Mouse (Mus musculus): ENCODE results near the gene Gm42420. TPM values are rescaled to one million over a fixed set of nuclear protein-coding genes. Genes with fewer than 3 reads are reported as not detected.

Gm42420 gene
- total and polyA plus RNA-seq, 3 experiments = 0.66 to 2.6 (median 2.1) TPM

DNA sequence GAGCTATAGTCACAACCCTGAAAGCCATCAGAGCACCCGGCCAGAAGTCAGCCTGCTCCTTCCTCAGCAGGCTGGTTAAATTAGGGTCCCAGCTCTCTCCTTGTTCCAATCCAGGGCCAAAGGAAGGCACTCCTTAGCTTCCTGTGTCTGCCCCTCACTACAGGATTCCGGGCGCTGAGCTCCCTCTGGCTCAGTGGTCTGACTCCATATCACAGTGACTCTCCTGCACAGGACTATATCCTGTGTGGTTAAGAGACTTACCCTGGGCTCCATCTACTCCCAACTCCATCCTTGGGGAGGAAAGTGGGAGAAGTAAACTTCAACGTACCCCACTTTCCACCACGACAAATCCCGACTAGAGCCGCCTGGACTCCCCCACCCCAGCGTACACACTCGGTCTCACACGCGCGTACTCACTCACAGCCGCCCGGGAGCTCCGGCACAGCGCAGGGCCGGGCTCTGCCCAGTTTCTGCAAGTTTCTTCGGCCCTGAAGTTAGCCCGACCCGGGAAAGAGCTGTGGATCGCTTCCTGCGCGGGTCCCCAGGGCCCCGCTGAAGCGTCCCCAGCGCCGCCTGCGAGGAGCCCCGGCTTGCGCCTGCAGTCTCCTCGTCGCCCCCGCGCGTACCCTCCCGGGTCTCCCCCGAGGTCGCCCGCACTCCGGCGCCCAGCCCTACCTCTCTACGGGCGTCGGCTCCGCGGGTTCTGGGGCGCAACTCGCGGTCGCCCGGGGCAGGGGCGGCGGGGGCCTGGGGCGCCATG lies 28.5 kb upstream of the Gm42420 start:
- Histone ChIP-seq H3K4me2 (ENCODE audit: insufficient read depth, low read depth, poor library complexity, severe bottlenecking) (peak overlapping the region; percentile 45; the same call in 1 of the 2 replicates), H3K27ac (ENCODE audit: insufficient read depth, low read depth) (no peak overlapping the region), H3K9me3 (replicated peaks; ENCODE audit: low read length) (peaks cover 2% of the 10 kb centered on the region), H3K4me1 (ENCODE audit: control insufficient read depth in 1 of 2, insufficient read depth in 2 of 2) (peaks cover 0 to 24% of the 10 kb centered on the region in 2 experiments; a peak in 3 of 4 replicates), H3K4me3 (replicated peaks in 1 of 3; ENCODE audit: low read depth in 2 of 3, low read length in 2 of 3, poor library complexity in 1 of 3) (peak overlapping the region; percentile 42 to 69 (median 45)), H3K79me2 (replicated peaks; ENCODE audit: control insufficient read depth, extremely low read depth, insufficient read depth, poor library complexity, severe bottlenecking) (no peaks in the 10 kb centered on the region), H3K27me3 (replicated peaks) (peaks cover 17% of the 10 kb centered on the region), H3K9ac (ENCODE audit: insufficient read depth, low read depth) (peak overlapping the region; percentile 64), H3K36me3 (replicated peaks in 1 of 2; ENCODE audit: control insufficient read depth in 1 of 2, insufficient read depth in 1 of 2, low read length in 1 of 2) (no peaks in the 10 kb centered on the region)
- dilution Hi-C loops (cut with MboI; ENCODE audit: extremely low pct_ligation_motif_present, extremely low pct_unique_long_range_greater_than_20kb, low sequenced_read_pairs) (loop anchor here (25.0 kb wide), 1 partner anchor 95 kb away; no protein-coding TSS in a partner anchor), in situ Hi-C loops (cut with MboI; ENCODE audit: low pct_ligation_motif_present, low pct_unique_long_range_greater_than_20kb, low sequenced_read_pairs) (no loop called here)
- TF ChIP-seq BHLHE40 (IDR thresholded peaks at IDR 0.05; ENCODE audit: low read depth, low read length) (no peak), RAD21 (IDR thresholded peaks at IDR 0.05; ENCODE audit: low read depth, low read length) (no peak), TCF12 (IDR thresholded peaks at IDR 0.05; ENCODE audit: low read depth, low read length) (no peak), TBP (conservative IDR thresholded peaks at IDR 0.05; ENCODE audit: low read depth, low read length) (no peak), MAFK (IDR thresholded peaks at IDR 0.05; ENCODE audit: insufficient replicate concordance, low read length) (no peak), UBTF (IDR thresholded peaks at IDR 0.05; ENCODE audit: low read depth, low read length) (0 out of 2 replicates have a peak, but pooled peaks have one; percentile 57), SIN3A (IDR thresholded peaks at IDR 0.05; ENCODE audit: low read length) (0 out of 2 replicates have a peak, but pooled peaks have one; percentile 18), MYC (IDR thresholded peaks at IDR 0.05; ENCODE audit: low read depth, low read length) (no peak), ELF1 (IDR thresholded peaks at IDR 0.05; ENCODE audit: low read depth, low read length) (no peak), CTCF (conservative IDR thresholded peaks at IDR 0.05 in 1 of 2, IDR thresholded peaks at IDR 0.05 in 1 of 2; ENCODE audit: low read depth in 2 of 2, low read length in 2 of 2) (no peak), NRF1 (IDR thresholded peaks at IDR 0.05; ENCODE audit: low read depth, low read length) (no peak), POLR2AphosphoS2 (IDR thresholded peaks at IDR 0.05; ENCODE audit: low read depth, low read length) (no peak)
- DNase-seq (ENCODE audit: extremely low read depth) = no peak

GRCm38 (mm10) chr6:39557723-39558261 lies 27.8 kb upstream of the Gm42420 start, which contains the start of gene Dennd2a:
Gene Dennd2a, minus strand, starts transcription at chr6:39557867.
- in situ Hi-C loops (cut with MboI; ENCODE audit: low pct_ligation_motif_present, low pct_unique_long_range_greater_than_20kb, low sequenced_read_pairs) = no loop called here
- Histone ChIP-seq H3K36me3 (replicated peaks in 1 of 2; ENCODE audit: control insufficient read depth in 1 of 2, insufficient read depth in 1 of 2, low read length in 1 of 2) (no peaks in the 10 kb centered on the region), H3K27ac (ENCODE audit: insufficient read depth, low read depth) (no peak within 1 kb of the TSS), H3K27me3 (replicated peaks) (peaks cover 17% of the 10 kb centered on the region), H3K4me1 (ENCODE audit: control insufficient read depth in 1 of 2, insufficient read depth in 2 of 2) (peaks cover 0 to 25% of the 10 kb centered on the region in 2 experiments; a peak in 3 of 4 replicates), H3K4me3 (replicated peaks in 1 of 3; ENCODE audit: low read depth in 2 of 3, low read length in 2 of 3, poor library complexity in 1 of 3) (peak within 1 kb of the TSS; percentile 42 to 69 (median 45)), H3K9me3 (replicated peaks; ENCODE audit: low read length) (peaks cover 2% of the 10 kb centered on the region), H3K9ac (ENCODE audit: insufficient read depth, low read depth) (peak within 1 kb of the TSS; percentile 64), H3K79me2 (replicated peaks; ENCODE audit: control insufficient read depth, extremely low read depth, insufficient read depth, poor library complexity, severe bottlenecking) (no peaks in the 10 kb centered on the region), H3K4me2 (ENCODE audit: insufficient read depth, low read depth, poor library complexity, severe bottlenecking) (peak within 1 kb of the TSS; percentile 45)
- no peak for DNase-seq (ENCODE audit: extremely low read depth)
- dilution Hi-C loops (cut with MboI; ENCODE audit: extremely low pct_ligation_motif_present, extremely low pct_unique_long_range_greater_than_20kb, low sequenced_read_pairs) = loop anchor here (25.0 kb wide), 1 partner anchor 95 kb away; no protein-coding TSS in a partner anchor
- TF ChIP-seq MXI1 (IDR thresholded peaks at IDR 0.05; ENCODE audit: low read depth, low read length) (peak; percentile 72), RCOR1 (conservative IDR thresholded peaks at IDR 0.05; ENCODE audit: low read depth, low read length) (no peak), ZNF384 (IDR thresholded peaks at IDR 0.05; ENCODE audit: low read depth, low read length) (no peak), RAD21 (IDR thresholded peaks at IDR 0.05; ENCODE audit: low read depth, low read length) (no peak), JUN (IDR thresholded peaks at IDR 0.05; ENCODE audit: insufficient read depth, low read depth, low read length) (no peak), NRF1 (IDR thresholded peaks at IDR 0.05; ENCODE audit: low read depth, low read length) (0 out of 2 replicates have a peak, but pooled peaks have one; percentile 18), BHLHE40 (IDR thresholded peaks at IDR 0.05; ENCODE audit: low read depth, low read length) (no peak), JUND (conservative IDR thresholded peaks at IDR 0.05; ENCODE audit: low read depth, low read length) (no peak), USF1 (IDR thresholded peaks at IDR 0.05; ENCODE audit: low read depth, low read length) (no peak), NELFE (IDR thresholded peaks at IDR 0.05; ENCODE audit: low read depth, low read length) (no peak), POLR2A (IDR thresholded peaks at IDR 0.05; ENCODE audit: low read depth, low read length) (peak; percentile 23; the same call in 1 of the 2 replicates), MYC (IDR thresholded peaks at IDR 0.05; ENCODE audit: low read depth, low read length) (no peak), IRF4 (IDR thresholded peaks at IDR 0.05; ENCODE audit: low read depth, low read length) (no peak), ETS1 (conservative IDR thresholded peaks at IDR 0.05; ENCODE audit: low read depth, low read length) (no peak), CHD1 (IDR thresholded peaks at IDR 0.05; ENCODE audit: low read depth, low read length) (no peak), TBP (conservative IDR thresholded peaks at IDR 0.05; ENCODE audit: low read depth, low read length) (no peak), MAFK (IDR thresholded peaks at IDR 0.05; ENCODE audit: insufficient replicate concordance, low read length) (no peak), PAX5 (IDR thresholded peaks at IDR 0.05; ENCODE audit: low read length) (no peak), ZC3H11A (IDR thresholded peaks at IDR 0.05; ENCODE audit: low read depth, low read length) (no peak), USF2 (conservative IDR thresholded peaks at IDR 0.05; ENCODE audit: low read depth, low read length) (no peak), CHD2 (IDR thresholded peaks at IDR 0.05; ENCODE audit: low read length) (no peak), GABPA (IDR thresholded peaks at IDR 0.05; ENCODE audit: insufficient replicate concordance, low read depth, low read length) (no peak), KAT2A (IDR thresholded peaks at IDR 0.05; ENCODE audit: insufficient replicate concordance, low read length) (no peak)
